Mouse (Mus musculus) stomach, embryonic 14.5 days (tissue): ENCODE measurements around the gene Gm10912. TPM values are rescaled to one million over a fixed set of nuclear protein-coding genes. Genes with fewer than 3 reads are reported as not detected.
A peak's percentile ranks its signal among the peaks of the same experiment; 100 is the strongest.
"Not testable (repeated sequence)": the region's sequence is repeated elsewhere in the genome, so short reads cannot be mapped to it uniquely, and the experiment has no call there.

Experiments used
- ATAC-seq: fragments of 200-750 bp; cut with Nextera tagmentation; 2 replicates; pipeline ENCODE4 v1.8.0; 2017; ENCODE audit warnings: low read depth, moderate TSS enrichment; ENCODE audit not compliant: insufficient number of reproducible peaks, insufficient read depth, low FRiP score
- H3K27ac ChIP-seq: fragments of 300-500 bp; sonication (generic); 2 replicates; pipeline ENCODE4 v1.5.1; 2014; ENCODE audit warnings: mild to moderate bottlenecking, low read length, moderate library complexity, mixed read lengths
- H3K27me3 ChIP-seq: fragments of 300-500 bp; sonication (generic); 2 replicates; pipeline ENCODE4 v1.6.1; 2014; ENCODE audit warnings: low read length, control low read depth, mixed read lengths; ENCODE audit not compliant: control insufficient read depth, insufficient read depth
- H3K36me3 ChIP-seq: fragments of 300-500 bp; sonication (generic); 2 replicates; pipeline ENCODE4 v1.6.1; 2014; ENCODE audit warnings: mild to moderate bottlenecking, control low read depth, low read length, moderate library complexity, mixed read lengths; ENCODE audit not compliant: control insufficient read depth, insufficient read depth
- H3K4me1 ChIP-seq: fragments of 300-500 bp; sonication (generic); 2 replicates; pipeline ENCODE4 v1.6.1; 2014; ENCODE audit warnings: low read length, control low read depth, mixed read lengths; ENCODE audit not compliant: control insufficient read depth, insufficient read depth
- H3K4me2 ChIP-seq: fragments of 300-500 bp; sonication (generic); replicated peaks from 2 replicates; pipeline ENCODE4 v1.6.1; 2014; ENCODE audit warnings: low read depth, low read length, control low read depth
- H3K4me3 ChIP-seq: fragments of 300-500 bp; sonication (generic); 2 replicates; pipeline ENCODE4 v1.5.1; 2014; ENCODE audit warnings: low read depth, low read length, control low read depth
- H3K9ac ChIP-seq: fragments of 300-500 bp; sonication (generic); replicated peaks from 2 replicates; pipeline ENCODE4 v1.6.1; 2014; ENCODE audit warnings: low read depth, mild to moderate bottlenecking, control low read depth, low read length, moderate library complexity, mixed read lengths
- H3K9me3 ChIP-seq: fragments of 300-500 bp; sonication (generic); 2 replicates; pipeline ENCODE4 v1.6.1; 2016; ENCODE audit warnings: low read depth, low read length, control low read depth; ENCODE audit not compliant: control insufficient read depth
- WGBS: fragments of 180-500 bp; shearing (Covaris S2); extraction: QIAGEN DNeasy Blood & Tissue Kit; methylation state at CpG from one replicate; pipeline ENCODE4 v1.1.7; 2014; 5-methylcytosine and 5-hydroxymethylcytosine counted together
- polyA plus RNA-seq: library from polyadenylated mRNA; unstranded; fragments of >200 nt; fragmentation: Nextera tagmentation; extraction: Ambion mirVana; gene quantifications from 2 replicates; pipeline ENCODE4 v1.2.1, GENCODE M21; 2014

Gene Gm10912
- polyA plus RNA-seq, 1 experiment from 2014 or later: not detected

GRCm38 (mm10) chr2:104098529-104099230 lies 33.1 kb downstream of the Gm10912 start:
- Histone ChIP-seq H3K9ac (no peak overlapping the region), H3K4me2 (no peak overlapping the region), H3K27ac (no peak overlapping the region), H3K4me1 (no peaks in the 10 kb centered on the region), H3K27me3 (no peaks in the 10 kb centered on the region), H3K9me3 (no peaks in the 10 kb centered on the region), H3K4me3 (no peak overlapping the region), H3K36me3 (no peaks in the 10 kb centered on the region)
- ATAC-seq: peak; percentile 46; the same call in 1 of the 2 replicates
- 31% methylated on average over 3 of the region's 3 CpGs for WGBS

DNA sequence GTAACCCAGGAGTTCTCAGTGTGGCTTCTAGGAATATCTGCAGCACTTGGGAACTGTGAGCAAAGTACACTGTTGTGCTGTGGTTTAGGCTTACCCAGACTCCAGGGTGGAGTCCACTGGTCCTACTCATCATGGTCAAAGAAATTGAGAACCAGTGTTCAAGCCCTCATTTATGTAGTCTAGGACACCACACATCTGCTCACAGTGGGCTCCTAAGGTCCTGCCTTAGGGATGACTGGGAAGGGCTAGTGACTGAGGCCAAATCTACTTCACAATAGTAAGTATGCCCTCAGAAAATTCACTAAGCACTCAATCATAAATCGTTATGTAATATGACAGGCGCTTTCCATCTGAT lies 33.6 kb downstream of the Gm10912 start:
- no peaks in the 10 kb centered on the region for H3K36me3 ChIP-seq
- no peak overlapping the region for H3K9ac ChIP-seq
- H3K9me3 ChIP-seq: no peaks in the 10 kb centered on the region
- H3K27ac ChIP-seq: no peak overlapping the region
- no peak for ATAC-seq
- 92% methylated on average over 2 of the region's 2 CpGs for WGBS
- H3K4me2 ChIP-seq: no peak overlapping the region
- H3K4me3 ChIP-seq: no peak overlapping the region
- no peaks in the 10 kb centered on the region for H3K27me3 ChIP-seq
- H3K4me1 ChIP-seq: no peaks in the 10 kb centered on the region

GRCm38 (mm10) chr2:104099946-104100345 lies 34.3 kb downstream of the Gm10912 start:
- WGBS: 56% methylated on average over 1 of the region's 1 CpGs
- Histone ChIP-seq H3K36me3 (no peaks in the 10 kb centered on the region), H3K4me3 (no peak overlapping the region), H3K9ac (no peak overlapping the region), H3K27me3 (no peaks in the 10 kb centered on the region), H3K4me2 (no peak overlapping the region), H3K27ac (no peak overlapping the region), H3K4me1 (no peaks in the 10 kb centered on the region), H3K9me3 (no peaks in the 10 kb centered on the region)
- ATAC-seq: no peak

DNA sequence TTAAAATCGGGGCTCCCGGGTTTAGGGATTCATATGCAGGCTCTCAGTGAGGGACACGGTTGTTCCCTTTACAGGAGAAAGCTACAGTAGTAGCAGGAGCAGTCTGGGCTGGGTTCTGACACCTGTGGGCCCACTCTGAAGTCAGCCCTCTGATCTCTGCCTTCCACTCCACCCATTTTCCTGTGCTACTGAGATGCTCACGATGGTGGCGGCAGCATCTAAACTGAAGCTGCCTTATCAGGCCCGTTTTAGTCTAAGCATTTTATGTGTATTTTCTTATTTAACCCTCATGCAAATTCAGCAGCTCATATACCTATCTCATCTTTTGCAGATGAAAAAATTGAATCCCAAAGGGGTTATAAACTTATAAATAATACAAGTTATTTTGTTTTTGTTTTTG lies 39.2 kb downstream of the Gm10912 start:
- Histone ChIP-seq H3K4me1 (no peaks in the 10 kb centered on the region), H3K9me3 (no peaks in the 10 kb centered on the region), H3K27me3 (no peaks in the 10 kb centered on the region), H3K9ac (no peak overlapping the region), H3K4me2 (no peak overlapping the region), H3K4me3 (no peak overlapping the region), H3K27ac (no peak overlapping the region), H3K36me3 (no peaks in the 10 kb centered on the region)
- ATAC-seq: no peak
- 88% methylated on average over 6 of the region's 6 CpGs for WGBS

GRCm38 (mm10) chr2:104109021-104109420 lies 43.4 kb downstream of the Gm10912 start:
- H3K36me3 ChIP-seq, H3K27me3 ChIP-seq, H3K9ac ChIP-seq, H3K9me3 ChIP-seq, H3K4me2 ChIP-seq, H3K27ac ChIP-seq, H3K4me3 ChIP-seq, ATAC-seq, H3K4me1 ChIP-seq: not testable (repeated sequence)
- 84% methylated on average over 2 of the region's 2 CpGs for WGBS

DNA sequence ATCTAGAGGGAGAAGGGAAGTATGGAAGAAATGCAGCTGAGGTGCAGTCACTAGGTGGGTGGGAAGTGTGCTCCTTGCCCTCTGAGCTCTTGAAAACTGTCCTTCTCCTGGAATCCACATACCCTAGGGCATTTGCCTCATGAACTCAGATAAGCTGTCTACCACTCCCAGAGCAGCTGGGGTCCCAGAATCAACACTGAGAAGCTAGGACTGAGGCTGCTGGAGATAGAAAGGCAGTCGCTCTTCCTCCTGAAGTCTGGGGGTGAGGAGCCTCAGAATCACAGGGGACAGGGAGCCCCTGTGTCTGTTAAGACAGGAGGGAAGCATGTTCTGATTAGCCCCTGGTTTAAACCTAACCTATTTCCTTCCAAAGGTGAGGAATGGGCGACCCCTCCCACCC lies 43.9 kb downstream of the Gm10912 start:
- WGBS: 59% methylated on average over 2 of the region's 2 CpGs
- Histone ChIP-seq H3K9me3 (no peaks in the 10 kb centered on the region), H3K27ac (0 out of 2 replicates have a peak overlapping the region, but pooled peaks have one; percentile 10), H3K27me3 (no peaks in the 10 kb centered on the region), H3K9ac (no peak overlapping the region), H3K4me2 (no peak overlapping the region), H3K4me1 (no peaks in the 10 kb centered on the region), H3K4me3 (no peak overlapping the region), H3K36me3 (no peaks in the 10 kb centered on the region)
- ATAC-seq: no peak

DNA sequence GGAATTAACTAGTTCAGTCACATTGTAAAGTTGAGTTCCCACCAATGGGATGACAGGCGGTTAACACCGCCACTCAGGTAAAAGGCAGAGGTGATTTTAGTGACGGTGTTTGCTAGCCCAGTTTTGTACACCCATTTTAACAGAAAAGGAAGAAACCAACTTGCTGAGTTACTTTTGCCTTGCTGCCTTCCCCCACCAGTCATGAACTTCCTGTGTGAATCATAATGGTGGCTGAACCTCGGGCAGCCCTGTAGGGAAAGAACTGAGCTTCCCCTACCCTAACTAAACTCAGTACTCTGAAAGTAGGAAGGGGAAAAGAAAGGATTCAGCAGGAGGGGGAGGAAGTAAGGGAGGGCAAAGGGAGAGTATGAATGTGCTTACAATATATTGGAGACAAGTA lies 44.4 kb downstream of the Gm10912 start:
- Histone ChIP-seq H3K9ac (no peak overlapping the region), H3K4me3 (no peak overlapping the region), H3K27me3 (no peaks in the 10 kb centered on the region), H3K9me3 (no peaks in the 10 kb centered on the region), H3K36me3 (no peaks in the 10 kb centered on the region), H3K4me2 (no peak overlapping the region), H3K4me1 (no peaks in the 10 kb centered on the region), H3K27ac (no peak overlapping the region)
- 86% methylated on average over 4 of the region's 4 CpGs for WGBS
- no peak for ATAC-seq

DNA sequence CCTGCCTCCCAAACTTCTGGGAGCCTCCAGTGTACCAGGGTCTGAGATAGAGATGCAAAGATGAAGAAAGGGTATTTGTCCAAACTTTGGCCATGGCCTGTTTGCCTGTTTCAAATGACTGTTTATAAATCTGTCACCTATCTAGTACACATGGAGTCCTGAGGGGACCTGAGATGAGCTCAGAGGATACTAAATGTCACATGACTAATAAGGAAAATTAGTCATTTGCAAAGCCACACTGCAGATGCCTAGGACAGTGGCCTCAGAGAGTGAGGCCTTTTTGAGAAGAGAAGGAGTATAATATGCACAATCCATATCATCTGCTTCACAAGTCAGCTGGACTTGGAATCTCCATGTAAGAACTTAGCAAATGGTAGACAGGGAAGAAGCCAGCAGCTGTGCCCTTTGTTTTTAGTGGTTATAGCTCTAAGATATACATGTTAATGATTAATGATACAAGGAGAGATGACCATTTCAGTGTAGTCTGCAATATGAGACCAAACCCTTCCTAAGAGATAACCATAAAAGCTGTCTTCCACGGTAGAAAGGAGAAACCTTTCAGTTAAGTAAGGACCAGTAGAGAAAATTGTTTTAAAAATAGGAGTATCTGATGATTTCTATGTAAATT lies 45.7 kb downstream of the Gm10912 start:
- not testable (repeated sequence) for ATAC-seq, H3K36me3 ChIP-seq, H3K27ac ChIP-seq, H3K4me3 ChIP-seq, H3K9ac ChIP-seq, H3K27me3 ChIP-seq, H3K4me1 ChIP-seq, H3K4me2 ChIP-seq, H3K9me3 ChIP-seq
- no CpG with 5 or more reads among the region's 1 CpGs for WGBS

DNA sequence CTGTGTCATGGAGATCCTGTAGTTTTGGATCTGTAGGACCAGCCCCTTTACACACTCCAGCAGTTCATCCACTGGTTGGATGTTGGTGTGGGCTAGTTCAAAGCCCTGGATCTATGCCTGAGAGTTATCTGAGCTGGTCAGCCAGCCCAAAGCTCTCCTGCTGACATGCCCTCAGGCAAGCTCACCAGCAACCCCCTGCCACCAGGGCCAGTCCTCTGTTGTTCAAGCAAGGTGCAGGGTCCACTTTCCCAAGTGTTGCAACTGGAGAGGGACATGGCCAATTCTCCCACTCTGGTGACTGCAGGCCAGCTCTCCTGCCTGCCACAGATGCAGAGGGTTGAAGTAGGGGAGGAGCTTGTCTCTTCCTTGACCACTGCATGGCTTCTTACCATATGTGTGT lies 47.9 kb downstream of the Gm10912 start:
- not testable (repeated sequence) for ATAC-seq

More for the DNA sequence above, 47.9 kb downstream of the Gm10912 start:
- H3K27me3 ChIP-seq, H3K4me2 ChIP-seq, H3K9me3 ChIP-seq, H3K27ac ChIP-seq, H3K4me1 ChIP-seq, H3K4me3 ChIP-seq, H3K36me3 ChIP-seq, H3K9ac ChIP-seq: not testable (repeated sequence)
